Mouse (Mus musculus) cerebellum, postnatal 4 days (tissue): ENCODE measurements around the gene Frmd5.
A peak's percentile ranks its signal among the peaks of the same experiment; 100 is the strongest.
"Not testable (repeated sequence)": the region's sequence is repeated elsewhere in the genome, so short reads cannot be mapped to it uniquely, and the experiment has no call there.

Experiments
- DNase-seq, 2 experiments: peaks; one replicate each; pipeline ENCODE4 v3.0.0; 2022; ENCODE audit warnings: low spot score in 2 of 2, mixed read lengths in 1 of 2

Frmd5 gene

DNA sequence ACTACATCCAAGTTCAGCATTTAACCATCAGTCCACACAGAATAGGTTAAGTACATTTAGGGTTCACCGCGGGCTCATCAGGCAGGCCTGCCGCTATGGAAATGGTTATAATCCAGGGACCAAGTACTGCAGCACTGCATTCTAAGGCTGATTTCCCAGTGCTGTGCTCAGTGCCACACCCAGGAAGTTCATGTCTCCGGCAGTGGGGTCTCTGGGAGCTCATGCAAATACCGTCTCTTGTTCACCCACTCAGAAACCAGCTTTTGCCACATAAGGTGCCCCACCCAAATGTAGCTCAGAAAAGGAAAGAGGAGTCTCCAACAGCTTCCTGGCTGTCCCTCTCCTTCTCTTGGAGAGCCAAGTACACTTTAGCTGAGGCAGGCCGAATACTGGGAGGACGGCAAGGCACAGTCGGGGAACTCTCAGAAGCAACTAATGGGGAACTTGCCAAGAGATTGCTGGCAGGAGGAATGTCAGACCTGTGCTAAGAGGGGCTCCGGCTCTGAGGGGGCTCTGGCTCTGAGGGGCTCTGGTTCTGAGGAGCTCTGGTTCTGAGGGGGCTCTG lies 232.7 kb downstream of the Frmd5 start:
- DNase-seq: no peak

DNA sequence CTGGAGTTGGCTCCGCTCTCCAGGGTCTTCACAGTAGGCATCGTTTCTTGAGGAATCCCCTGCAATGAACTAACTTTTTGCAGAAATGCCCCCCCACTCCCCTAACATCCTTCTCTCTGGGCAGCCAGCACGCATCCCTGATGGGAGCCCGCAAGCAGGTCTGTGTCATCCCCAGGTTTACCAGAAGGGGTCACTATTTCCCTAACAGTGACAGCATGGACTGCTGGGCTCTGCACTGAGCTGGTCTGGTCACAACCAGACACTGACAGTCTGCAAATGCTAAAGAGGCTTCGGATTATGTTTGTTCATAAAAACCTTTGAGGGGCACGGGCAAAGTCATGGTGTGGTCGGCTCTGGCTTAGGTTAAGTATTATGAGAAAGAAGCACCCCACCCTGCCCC lies 235.1 kb downstream of the Frmd5 start:
- peak; percentile 72 to 90 for DNase-seq

DNA sequence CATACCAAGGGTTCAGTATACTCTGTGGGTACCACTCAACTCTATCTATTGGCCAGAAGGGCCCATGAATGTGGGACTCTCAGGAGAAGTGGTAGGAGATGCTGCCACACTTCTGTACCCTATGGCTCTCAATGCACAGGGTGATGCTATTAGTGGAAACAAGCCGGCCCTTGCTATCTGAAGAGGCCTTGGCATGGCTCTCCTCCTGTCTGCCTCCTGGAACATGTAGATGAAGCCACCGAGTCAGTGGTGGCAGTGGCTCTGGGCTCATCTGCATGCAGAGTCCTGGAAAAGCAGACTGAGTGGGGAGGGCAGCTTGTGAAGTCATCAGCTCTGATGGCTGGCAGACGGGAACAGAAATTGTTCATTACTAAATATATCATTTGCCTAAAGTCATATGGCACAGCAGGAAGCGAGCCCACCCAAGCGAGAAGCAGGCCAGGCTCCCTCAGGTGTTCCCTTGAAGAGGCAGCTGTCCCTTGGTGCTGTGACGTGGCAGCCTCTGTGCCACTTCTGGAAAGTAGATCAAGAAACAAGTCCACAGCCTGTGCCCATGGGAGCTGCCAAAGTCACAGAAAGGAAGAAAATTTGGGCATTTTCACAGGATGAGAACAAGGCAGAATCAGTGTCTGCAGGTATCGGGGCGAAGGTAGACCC lies 235.8 kb downstream of the Frmd5 start:
- DNase-seq: no peak

DNA sequence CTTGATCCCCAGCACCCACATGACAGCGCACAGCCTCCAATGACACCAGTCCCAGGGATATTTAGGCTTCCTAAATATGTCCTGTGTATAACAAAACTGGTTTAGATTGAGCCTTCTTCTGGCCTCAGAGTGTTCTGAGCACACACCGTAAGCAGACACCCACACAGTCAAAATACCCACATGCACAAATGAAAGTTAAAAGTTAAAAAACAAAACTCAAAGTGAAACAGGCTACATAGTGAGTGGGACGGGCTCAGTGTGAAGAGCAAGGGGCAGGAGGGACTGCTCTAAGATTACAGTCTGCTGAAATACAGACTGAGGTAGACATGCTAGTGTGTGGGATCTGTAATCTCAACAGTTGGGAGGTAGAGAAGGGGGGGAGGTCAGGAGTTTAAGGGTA lies 236.8 kb downstream of the Frmd5 start:
- DNase-seq: no peak

DNA sequence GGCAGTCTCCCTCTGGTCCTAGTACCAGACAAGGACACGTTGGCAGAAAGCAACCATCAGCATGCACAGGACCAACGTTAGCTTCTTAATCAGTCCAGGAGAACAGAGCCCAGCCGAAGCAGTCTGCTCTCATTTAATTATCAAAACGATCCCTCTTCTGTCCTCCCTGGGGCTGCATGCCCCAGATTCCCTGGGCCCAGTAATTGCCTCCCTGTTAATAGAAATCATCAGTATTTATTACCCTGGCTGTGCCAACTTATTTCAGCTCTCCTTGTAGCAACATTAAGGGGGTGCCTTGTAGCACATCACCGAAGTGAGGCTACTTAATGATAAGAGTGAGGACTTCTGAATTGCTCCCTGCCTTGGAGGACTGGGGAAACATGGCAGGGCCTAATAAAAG lies 241.0 kb downstream of the Frmd5 start:
- peak in 1 of 2 experiments; percentile 13 for DNase-seq

DNA sequence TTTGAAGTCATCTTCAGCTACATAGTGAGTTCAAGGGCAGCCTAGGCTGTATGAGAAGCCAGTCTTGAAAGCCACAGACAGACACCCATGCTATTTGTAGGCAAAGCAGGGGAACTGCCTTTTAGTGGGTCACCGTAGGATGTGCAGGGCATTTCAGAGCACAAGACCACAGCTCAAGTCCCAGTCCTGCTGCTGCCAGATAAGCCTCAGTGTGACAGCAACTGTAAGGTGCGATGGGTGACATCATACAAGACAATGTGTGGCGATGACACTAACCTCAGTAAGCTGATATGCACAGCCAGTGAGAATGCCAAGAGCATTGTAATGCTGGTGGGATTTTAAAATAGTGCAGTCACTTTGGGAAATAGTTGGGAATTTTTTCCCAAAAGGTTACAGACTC lies 243.8 kb downstream of the Frmd5 start:
- no peak for DNase-seq

DNA sequence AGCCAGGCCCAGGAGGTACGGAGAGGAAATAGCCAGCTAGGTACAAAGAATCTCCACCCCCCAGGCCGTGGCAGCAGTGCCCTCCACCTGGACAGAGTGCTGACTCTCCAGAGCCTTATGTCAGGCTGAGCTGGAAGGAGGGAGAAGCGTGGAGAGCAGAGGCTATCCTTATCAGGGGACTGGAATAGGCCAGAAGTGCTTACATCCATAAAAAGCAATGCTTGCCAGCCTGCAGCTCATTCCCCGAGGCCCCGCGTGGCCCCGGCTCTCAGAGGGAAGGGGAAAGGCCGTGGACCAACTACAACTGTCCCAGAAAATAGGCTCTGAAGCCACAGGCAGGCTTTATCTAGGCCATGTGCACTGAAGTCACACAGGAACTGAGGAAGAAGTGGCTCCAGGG lies 255.6 kb downstream of the Frmd5 start:
- no peak for DNase-seq

DNA sequence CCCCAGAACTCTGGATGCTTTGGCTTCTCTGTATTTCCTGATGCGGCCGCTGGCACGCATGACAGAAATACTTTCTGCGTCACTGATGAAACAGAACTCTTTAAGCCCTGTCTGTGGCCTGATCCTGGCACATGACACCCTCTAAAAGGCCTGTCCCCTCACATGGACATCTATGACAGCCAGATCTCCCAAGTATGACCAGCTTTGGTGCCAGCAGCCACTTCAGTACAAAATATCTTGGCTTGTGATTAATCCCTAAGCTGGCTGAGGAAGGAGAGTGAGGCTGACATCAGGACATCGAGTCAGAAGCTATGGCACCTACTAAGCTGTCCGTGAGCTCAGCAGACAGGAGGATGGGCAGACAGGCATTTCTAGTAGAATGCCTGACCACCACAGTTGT lies 257.3 kb downstream of the Frmd5 start:
- DNase-seq: no peak

DNA sequence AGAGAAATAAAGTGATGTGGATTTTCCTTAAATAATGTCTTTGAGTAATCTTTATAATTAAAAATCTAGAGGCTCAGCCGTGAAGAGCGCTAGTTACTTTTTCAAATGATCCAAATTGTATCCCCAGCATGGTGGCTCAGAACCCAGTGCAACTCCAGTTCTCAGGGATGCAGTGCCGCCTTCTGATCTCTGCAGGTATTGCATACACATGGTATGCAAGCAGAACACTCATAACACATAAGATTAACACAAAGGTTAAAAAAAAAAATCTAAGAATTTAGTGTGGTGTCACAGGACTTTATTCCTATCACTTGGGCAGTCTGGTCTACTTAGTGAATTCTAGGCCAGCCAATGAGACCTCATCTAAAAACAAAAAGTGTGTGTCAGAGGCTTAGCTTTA lies 262.1 kb downstream of the Frmd5 start:
- no peak for DNase-seq

DNA sequence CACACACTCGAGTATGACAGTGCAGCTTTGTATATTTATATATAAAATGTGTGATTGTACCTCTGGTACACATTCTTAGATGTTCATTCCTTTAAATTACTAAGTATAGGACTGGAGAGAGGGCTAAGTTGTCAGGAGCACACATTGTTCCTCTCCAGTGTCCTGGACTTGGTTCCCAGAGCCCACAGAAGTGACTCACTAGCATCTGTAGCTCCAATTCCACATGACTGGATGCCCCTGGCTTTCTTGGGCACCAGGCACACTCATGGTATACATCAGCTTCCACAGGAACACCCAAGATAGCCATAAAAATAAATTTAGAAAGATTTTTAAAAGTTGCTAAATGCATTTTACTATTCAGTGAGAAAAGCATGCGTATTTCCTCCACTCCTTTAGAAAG lies 281.8 kb downstream of the Frmd5 start:
- no peak for DNase-seq

DNA sequence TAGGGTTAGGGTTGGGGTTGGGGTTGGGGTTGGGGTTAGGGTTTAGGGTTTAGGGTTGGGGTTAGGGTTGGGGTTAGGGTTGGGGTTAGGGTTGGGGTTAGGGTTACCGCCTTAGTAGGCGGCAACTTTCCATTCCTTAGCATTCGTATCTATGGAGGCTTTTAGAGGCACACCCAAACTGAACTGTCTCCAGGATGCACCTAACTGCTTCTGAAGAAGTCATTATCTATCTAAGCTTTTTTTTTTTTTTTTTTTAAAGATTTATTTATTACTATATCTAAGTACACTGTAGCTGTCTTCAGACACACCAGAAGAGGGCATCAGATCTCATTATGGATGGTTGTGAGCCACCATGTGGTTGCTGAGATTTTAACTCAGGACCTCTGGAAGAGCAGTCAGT lies 284.1 kb downstream of the Frmd5 start:
- not testable (repeated sequence) for DNase-seq

DNA sequence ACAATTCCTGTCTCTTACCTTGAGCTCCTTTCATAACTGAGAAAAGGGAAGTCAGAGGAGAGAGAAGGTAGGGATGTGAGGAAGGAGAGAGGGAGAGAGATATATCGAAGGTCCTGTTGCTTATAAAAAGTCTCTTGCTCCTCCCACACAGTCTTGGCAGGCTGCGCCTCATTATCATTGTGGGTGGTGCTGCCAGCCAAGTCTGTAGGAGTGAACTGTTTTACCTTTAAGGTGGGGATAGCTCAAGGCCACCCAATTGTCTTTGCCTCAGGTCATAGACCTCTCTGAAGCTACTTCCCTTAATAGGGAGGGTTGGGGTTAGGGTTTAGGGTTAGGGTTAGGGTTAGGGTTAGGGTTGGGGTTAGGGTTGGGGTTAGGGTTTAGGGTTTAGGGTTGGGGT lies 284.9 kb downstream of the Frmd5 start:
- DNase-seq: no peak

DNA sequence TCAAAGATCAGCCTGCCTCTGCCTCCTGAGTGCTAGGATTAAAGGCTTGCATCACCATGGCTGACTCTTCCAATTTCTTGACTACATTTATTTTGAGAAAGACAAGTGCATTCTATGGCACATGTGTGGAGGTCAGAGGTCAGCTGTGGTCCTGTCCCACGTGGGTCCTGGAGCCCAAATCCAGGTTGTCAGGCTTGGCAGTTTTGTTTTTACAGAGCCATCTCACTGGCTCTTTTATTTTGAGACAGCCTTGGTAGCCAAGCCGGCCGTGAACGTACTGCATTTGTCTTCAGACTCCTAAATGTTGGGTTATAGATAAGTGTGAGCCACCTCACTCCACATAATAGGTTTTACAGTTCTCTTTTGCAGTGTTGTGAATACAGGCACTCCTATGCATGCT lies 288.2 kb downstream of the Frmd5 start:
- not testable (repeated sequence) for DNase-seq

DNA sequence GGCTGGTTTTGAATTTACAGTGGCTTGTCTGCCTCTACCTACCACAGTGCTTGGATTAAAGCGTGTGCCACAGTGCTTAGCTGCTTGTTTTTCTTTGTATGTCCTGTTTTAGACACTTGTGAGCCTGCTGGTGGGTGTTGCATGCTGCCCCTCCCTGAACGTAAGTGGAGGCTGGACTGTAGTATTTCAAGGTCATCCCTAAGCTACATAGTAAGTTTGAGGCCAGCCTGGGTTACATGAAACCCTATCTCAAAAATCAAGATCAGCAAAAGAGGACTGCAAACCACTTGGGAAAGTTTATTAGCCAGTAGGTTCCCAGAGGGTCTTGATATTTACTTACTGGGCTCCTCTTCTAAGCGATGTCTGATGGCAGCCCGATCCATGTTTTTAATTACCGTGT lies 288.8 kb downstream of the Frmd5 start:
- DNase-seq: no peak

DNA sequence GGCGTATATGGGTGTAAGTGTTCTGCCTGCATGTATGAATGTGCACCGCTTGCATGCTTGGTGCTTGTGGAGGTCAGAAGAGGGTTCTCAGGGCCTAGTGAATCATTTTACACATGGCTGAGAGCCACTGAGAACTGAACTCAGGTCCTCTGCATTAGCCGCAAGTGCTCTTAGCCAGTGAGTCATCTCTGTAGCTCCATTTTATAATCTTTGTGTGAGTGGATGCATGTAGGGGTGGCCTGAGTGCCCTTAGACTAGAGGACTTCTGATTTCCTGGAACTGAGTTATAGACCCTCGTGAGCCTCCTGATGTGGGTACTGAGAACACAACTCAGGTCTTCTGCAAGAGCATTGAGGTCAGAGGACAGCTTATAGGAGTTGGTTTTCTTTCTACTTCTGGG lies 292.7 kb downstream of the Frmd5 start:
- no peak for DNase-seq

DNA sequence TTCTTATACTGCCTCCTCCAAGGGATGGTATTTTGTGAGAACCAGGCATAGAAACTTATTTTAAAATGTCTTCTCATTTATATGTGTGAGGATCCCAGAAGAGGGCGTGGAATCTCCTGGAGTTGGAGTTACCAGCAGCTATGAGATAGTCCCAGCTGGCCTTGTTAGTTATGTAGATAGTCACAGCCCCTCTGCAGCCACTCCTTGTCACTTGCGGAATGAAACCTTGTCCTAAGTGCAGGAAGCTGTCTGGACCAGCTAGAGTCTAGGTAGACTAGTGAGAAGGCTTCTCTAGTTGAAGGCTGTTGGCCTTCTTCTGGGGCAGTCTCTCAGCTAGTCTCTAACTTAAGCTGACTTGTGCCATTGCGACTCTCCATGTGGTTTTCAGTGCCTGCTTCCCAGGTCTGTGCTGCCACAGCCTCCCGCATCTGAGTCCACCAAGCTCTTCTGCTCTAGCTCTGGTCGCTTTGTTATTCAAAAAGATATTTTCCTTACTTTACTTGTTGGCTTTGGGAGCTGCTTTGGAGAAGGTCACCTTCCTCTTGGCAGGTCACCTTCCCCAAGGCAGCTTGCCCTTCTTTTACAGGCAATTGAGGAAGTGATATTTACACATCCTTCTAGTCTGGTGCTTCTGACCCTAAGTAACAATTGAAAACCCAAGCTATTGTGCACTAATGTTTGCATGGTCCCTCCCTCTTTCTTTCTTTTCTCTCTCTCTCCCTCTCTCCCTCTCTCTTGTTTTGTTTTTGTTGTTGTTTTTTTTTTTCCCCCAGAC lies 293.7 kb downstream of the Frmd5 start:
- not testable (repeated sequence) for DNase-seq

DNA sequence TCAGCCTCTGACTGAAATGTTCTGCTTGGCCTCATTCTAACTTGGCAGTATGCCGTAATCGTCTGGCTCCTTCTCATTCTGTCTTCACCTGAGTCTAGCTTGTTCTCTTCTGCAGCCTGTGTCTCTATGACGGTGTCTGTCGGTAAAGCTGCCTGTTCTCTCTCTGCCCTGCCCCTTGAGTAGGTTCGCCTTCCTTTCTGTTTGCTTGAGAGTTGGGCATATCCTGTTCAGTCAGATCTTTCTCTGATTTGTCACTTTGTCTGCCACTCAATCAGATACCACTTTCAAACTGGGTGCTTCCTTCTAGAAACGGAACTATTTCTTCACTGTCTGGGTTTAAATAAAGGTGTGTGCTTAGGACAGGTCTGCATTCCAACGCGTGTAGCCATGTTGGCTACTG lies 295.5 kb downstream of the Frmd5 start:
- DNase-seq: no peak

DNA sequence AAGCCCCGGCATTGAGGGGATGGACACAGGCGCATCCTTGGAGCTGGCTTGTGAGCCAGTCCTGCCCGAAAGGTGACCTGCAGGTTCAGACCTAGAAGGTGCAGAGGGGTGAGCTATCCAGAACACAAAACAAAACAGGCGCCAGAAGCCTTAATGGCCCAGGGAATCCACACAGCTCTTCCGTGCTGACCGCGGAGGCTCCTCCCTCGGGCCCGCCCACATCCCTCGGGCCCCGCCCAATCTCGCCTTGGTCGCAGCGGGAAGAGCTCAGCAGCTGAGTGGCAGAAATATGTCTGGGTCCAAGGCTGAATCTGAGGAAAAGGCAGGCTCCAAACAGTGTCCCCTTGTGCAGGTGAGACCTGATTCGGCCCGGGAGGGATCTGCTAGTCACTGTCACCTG lies 297.3 kb downstream of the Frmd5 start:
- peak in 1 of 2 experiments; percentile 20 for DNase-seq

DNA sequence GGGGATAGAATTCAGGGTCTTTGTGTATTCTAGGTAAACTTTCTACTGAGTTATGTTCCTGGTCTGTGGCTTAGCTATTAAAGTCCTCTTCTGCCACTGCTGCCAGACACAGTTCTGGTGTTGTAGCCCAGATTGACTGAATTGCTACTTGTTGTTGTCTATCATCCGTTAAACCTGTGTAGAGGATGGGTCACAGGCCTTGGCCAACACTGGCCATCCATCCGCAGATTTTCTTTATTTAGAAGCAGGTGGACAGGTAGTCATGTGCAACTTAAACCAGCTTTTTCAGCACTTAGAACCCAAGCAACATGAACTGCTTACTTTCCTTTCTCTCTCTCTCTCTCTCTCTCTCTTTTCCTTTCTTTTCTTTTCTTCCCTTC lies 298.9 kb downstream of the Frmd5 start:
- no peak for DNase-seq

DNA sequence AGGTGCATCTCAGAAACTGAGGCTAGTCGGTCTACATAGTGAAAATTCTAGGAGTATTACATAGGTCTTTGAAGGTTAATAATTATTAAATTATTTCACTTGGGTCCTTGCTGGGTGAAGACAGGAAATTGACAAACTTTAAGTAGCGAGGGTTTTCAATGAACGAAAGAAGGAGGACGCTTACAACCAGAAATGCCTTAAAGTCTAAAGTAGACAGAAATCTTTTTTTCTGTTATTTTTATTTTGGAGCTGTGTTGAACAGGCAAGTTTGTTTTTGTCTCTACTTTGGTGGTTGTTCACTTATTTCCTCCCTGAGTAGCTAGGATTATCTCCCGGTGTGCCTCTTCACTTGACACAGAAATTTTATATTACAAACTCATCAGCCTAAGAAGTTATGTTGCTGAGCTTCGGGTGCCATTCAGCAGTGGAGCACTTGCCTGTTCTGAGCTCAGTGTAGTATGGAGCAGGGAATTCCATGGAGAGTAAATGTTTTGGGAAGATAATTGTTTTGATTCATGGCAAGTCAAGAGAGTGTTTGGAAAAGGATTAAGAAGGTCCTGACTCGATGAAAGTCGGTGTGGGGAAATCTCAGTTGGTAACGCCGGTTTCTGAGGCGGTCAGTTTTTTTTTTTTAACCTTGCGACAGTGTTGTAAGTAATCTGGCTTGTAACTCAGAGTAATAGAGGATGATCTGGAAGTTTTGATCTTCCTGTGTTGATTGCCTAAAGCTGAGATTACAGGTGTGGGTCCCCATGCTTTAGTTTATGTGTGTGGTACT lies 299.5 kb downstream of the Frmd5 start:
- DNase-seq: no peak

DNA sequence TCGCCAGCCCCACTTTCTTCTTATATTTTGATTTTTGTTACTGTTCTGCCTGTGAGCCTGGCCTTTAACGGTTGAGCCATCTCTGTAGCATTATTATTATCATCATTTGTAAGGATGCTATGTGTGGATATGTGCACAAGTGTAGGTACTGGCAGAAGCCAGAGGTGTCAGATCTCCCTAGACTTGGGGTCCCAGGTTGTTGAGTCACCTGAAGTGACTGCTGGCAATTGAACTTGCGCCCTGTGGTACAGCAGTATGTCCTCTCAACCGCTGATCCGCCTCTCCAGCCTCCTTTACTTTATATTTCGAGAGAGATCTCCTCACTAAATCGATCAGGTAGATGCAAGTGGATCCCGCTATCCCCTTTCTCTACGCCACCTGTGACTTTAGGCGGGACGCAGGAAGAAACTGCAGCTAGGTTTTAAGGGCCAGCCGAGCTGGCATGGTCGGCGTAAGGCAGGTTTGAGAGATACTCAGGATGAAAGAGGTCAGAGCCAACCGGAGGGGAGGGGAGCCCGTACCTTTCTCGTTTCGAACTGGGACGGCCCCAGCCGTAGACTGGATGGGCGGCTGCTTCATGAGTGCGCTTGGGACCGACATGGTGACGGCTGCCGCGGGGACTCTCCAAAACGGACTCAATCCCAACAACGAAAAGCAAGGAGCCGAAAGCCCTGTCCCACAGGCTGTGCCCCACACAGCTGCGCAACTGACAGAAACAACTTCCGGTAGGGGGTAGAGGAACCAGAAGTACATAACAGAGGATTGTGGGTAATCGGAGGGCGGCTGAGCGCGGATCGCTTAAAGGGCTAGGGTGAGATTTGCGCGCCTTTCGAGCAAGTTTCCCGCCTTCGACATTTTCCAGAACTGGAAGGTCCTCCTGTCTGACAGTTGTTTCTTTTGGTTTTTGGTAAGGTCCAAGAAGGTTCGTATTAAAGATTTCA lies 300.7 kb downstream of the Frmd5 start, which contains the start of the genes Mfap1a and Wdr76:
Gene Mfap1a, minus strand, starts transcription at position 724 of the 941 bp plus-strand sequence.
Gene Wdr76, plus strand, starts transcription at position 782 of the 941 bp plus-strand sequence.
- peak; percentile 57 to 71 for DNase-seq
